Mouse (Mus musculus): ENCODE data around the gene Slc9a3r1.

The Slc9a3r1 gene

DNA sequence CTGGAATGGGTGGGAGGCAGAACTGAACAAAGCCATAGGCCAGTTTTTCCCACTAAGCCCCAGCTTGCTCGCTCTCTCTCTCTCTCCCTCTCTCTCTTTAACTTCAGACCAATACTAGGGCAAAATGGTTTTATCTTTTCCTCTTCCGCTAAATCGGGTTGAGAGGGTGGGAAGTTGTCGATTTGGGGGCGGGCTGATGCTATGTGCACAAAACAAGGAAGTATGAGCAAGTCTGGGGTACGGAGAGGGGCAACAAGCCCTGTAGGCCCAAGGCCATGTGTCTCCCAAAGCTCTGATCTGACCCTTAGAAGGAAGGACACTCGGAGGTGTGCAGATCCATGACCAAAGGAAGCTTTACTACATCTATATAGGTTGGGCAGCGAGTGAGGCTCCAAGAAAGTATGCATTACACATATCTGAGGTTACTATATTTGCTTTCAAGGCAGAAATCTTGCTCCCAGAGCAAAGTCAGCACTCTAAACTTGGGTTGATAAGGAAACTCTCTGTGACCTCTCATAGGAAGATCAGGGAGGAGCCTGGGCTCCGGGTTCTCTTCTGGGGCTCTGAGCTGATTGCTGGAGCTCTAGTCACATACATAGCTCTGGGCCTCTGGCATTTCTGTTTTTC lies 1.4 kb upstream of the Slc9a3r1 start:
- in situ Hi-C loops (cut with MseI, MboI) = loop anchor here in 1 of 2 experiments (5.0 kb wide), 1 partner anchor 101 kb away; no protein-coding TSS in a partner anchor

DNA sequence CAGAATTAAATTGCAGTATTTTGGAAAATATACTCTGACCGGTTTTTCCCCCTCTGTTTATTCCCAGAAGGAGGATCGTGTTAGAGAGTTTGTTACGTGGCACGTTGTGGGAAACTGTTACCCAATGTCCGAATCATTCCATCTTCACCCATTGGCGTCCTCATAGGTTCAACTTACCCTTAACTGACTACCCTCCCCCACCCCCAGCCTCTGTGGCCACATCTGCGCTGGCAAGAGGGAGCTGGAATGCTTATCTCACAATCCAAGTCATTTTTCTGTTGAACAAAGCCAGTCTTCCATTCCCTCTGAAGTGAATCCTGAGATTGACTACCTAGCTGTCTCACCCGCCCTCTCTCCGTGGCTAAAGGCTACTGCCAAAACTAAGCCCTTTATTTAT lies 938 bp upstream of the Slc9a3r1 start:
- in situ Hi-C loops (cut with MseI, MboI) = loop anchor here in 1 of 2 experiments (5.0 kb wide), 1 partner anchor 100 kb away; no protein-coding TSS in a partner anchor

DNA sequence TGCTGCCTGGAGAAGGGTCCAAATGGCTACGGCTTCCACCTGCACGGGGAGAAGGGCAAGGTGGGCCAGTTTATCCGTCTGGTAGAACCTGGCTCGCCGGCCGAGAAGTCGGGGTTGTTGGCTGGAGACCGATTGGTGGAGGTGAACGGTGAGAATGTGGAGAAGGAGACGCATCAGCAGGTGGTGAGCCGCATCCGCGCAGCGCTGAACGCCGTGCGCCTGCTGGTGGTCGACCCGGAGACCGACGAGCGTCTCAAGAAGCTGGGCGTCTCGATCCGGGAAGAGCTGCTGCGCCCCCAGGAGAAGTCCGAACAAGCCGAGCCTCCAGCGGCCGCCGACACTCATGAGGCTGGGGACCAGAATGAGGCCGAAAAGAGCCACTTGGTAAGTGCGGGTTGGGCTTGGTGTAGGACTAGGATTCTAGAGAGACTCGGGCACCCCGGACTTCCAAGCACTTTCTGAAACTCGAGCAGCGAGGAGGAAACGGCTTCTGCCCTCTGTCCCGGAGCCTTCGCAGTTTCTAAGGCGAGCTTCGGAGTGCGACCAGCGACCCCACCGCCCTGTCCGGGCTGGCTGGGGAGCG lies 518 bp downstream of the Slc9a3r1 start:
- in situ Hi-C loops (cut with MseI, MboI) = loop anchor here in 1 of 2 experiments (5.0 kb wide), 1 partner anchor 99 kb away; no protein-coding TSS in a partner anchor

DNA sequence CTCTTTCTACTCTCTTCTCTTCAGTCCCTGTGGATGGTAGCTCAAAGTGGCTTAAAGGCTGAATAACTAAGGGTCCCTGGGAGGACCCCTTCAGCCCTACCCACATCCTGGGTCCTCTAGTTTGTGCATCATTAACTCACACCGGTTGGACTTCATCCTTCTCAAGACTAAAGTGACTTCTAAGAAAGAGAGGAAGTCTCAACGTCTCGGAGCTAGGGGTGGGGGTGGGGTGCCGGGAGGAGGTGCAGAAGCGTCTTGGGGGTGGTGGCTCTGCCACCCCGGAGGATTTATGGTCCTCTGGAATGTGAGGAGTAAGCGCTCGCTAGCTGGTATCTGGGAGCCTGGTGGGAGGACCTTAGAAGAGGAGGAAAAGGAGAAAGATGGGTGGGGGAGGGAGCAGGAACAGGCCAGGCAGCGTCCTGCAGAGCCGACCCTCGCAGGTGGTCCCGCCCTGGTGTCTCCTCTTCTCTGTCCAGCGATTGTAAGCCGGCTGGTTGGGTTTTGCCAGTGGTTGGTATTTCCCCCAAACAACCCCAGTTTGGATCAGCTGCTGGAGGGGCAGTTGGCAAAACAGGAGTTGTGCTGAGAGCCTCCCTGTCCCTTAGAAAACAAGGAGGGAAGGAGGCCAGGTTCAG lies 1.3 kb downstream of the Slc9a3r1 start:
- in situ Hi-C loops (cut with MseI, MboI) = loop anchor here in 1 of 2 experiments (5.0 kb wide), 1 partner anchor 98 kb away; no protein-coding TSS in a partner anchor

DNA sequence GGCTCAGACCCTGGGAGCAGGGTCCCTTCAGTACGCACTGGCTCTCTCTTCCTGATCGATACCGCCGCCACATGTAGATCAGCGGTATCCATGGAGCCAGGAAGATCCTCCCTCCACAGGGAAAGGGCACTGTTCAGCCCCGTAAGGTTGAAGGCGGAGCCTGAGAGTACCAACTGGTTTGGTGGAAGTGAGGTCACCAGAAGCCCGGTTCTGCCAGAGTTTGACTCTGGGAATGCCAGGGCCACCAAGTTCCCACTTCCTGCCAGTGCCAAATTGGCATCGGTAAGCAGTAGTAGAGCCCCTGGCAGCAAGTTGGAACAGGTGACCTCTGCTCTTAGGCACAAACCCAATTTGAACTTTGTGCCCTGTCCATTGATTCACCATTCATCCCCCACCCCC lies 1.8 kb downstream of the Slc9a3r1 start:
- in situ Hi-C loops (cut with MseI, MboI) = loop anchor here in 1 of 2 experiments (5.0 kb wide), 1 partner anchor 97 kb away; no protein-coding TSS in a partner anchor

DNA sequence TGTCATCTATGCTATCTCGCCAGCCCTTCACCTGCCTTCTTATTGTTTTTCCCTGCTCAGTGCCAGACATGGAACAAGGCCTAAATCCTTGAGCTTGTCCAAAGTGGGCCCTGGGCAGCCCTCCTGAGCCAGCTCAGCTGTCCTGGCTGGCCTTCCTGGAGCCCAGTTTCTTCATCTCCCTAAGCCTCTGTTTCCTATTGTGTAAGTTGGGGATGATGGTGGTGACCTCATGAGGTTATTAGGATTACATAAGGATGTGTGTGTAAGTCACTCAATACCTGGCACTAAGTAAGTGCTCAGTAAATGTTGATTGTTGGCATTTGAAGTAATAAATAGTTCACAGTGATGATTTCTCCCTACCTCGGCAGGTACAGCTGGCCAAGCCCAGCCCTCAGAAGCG lies 3.6 kb downstream of the Slc9a3r1 start:
- in situ Hi-C loops (cut with MseI, MboI) = no loop called here

DNA sequence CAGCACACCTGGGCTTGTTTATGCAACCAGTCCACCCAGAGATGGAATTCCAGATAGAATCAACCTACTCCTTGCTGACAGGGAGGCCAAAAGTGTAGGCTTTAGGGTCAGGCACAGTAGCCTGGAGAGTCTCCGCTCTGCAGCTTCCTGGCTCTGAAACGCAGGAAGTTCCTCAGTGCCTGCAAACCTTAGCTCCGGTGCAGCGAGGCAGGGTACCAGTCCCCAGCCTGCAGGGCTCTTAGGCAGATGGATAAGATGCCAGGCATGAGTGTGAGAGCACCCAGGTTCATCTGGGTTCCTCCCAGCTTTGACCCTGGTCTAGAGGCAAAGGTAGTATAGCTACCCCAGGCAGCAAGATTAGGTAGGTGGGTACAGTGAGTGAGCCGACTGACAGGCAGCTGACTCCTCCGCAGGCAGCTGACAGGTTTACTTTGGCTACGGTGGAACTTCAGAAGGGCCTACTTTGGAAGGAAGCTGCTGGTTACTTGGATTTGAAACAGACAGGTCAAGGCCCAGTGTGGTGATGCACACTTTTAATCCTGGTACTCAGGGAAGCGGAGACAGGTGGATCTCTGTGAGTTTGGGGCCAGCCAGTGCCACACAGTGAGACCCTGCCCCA lies 4.6 kb downstream of the Slc9a3r1 start:
- in situ Hi-C loops (cut with MseI, MboI) = no loop called here

DNA sequence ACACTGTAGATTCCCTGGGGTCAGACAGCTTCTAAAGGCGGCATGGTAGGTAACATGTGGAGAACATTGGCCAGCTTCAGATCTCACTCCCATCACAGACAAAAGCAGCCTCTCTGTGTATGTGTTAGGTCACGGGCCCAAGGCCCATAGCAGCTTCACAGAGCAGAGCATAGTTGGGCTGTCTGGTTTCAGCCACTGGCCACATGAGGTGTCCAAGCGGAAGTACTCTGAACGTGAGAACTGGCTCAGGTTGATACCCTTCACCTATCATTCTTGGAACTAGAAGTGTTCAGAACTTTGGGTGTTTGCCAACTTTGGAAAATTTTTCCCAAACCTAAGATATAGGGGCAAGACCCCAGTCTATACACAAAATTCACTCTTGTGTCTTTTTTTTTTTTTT lies 6.3 kb downstream of the Slc9a3r1 start:
- in situ Hi-C loops (cut with MseI, MboI) = no loop called here

DNA sequence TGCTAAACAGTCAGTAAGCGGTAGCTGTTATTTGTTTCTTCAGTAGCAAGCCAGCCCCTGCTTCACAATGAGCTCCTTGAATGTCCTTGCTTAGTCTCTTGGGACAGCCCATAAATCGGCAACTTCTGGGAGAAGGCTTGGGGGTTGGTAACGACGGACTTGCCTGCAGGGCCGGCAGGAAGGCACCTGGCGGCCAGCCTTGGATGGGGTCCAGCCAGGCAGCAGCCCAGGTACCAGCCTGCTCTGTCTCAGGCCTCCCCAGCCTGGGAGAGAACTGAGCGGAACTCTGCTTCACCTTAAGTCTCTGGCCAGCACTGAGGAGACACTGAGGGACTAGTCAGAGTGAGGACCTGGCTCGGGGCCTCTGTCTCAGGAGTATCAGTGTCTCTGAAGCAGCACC lies 8.0 kb downstream of the Slc9a3r1 start:
- in situ Hi-C loops (cut with MseI, MboI) = no loop called here

DNA sequence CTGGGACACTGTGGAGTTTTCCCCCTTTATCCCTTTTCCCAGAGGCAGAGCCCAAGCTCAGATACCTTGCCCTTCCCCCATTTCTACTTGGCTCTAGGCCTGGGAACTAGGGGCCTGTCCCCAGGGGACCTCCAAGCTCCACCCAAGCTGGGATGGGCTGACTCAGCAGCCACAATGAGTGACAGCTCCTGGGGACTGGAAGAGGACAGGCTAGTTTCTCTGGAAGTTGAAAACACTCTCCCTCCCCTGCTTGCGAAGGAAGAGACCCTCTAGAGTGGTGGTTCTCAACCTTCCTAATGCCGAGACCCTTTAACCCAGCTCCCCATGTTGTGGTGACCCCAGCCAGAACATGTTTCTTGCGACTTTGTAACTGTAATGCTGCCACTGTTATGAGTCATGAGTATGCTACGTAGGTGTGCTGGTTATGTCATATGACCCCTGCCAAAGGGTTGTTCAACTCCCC lies 9.7 kb downstream of the Slc9a3r1 start:
- in situ Hi-C loops (cut with MseI, MboI) = no loop called here

DNA sequence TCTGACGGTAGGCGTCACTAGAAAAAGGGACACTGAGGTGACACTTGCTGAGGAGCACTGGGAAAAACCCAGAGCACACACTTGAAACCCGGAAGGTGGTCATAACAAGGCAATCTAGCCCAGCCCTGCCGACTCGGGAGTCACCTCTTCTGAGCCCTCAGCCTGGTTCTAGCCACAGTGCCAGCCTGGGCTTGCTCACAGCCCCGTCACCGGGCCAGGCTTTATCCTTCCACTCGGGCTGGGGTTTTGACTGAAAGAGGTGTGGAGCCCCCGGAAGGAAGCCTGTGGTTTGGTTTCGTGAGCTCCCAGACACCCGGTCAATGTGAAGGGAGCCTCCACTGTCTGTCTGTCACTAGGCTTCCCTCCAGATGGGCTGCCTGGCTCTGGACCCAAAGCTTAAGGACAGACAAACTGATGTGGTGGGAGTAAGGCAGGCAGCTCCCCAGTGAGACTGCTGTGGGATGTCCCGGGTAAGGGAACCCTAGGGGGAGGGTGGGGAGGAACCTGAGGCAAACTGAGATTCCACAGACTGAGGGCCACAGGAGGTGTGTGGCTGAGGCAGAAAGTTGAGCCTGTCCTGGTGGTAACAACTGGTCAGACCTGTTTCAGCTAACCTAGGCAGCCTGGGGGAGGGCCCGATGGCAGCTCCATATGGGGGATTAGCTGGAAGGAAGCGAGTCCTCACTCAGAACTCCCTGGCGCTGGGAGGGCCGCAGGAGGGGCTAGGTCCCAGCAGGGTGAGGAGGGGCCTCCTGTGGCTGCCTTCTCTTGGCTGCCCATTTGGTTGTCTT lies 10.6 kb downstream of the Slc9a3r1 start:
- in situ Hi-C loops (cut with MseI, MboI) = no loop called here

DNA sequence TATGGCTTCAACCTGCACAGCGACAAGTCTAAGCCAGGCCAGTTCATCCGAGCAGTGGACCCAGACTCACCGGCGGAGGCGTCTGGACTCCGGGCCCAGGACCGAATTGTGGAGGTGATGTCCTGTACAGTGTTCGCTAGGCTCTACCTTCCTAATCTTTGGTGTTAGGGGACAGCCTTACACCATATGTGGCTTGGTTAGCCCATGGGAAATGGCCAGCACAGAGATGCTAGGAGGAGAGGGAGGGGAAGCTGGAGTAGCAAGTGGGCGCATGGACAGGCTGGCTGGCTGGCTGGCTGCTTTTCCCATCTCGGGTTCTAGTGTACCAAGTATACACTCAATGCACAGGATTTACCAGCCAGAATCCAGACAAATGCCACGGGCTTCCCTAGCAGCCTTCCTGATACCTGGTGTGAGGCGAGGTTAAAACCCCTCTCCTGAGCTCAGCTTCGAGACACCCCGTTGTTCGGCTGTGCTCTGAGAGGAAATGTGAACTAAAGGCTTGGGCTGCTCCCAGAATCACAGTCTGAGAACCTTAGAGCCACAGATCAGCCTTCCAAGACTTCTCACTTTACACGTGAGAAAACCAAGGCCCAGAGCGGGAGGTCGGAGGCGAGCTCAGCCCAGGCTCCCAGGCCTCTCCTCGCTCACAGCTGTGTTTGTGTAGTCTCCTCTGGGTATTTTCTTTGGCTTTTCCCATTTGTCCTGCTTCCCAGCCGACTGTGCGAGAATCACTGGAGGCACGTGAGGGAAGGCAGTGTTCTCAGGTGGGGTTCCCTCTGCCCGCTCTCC lies 13.5 kb downstream of the Slc9a3r1 start:
- in situ Hi-C loops (cut with MseI, MboI) = no loop called here

DNA sequence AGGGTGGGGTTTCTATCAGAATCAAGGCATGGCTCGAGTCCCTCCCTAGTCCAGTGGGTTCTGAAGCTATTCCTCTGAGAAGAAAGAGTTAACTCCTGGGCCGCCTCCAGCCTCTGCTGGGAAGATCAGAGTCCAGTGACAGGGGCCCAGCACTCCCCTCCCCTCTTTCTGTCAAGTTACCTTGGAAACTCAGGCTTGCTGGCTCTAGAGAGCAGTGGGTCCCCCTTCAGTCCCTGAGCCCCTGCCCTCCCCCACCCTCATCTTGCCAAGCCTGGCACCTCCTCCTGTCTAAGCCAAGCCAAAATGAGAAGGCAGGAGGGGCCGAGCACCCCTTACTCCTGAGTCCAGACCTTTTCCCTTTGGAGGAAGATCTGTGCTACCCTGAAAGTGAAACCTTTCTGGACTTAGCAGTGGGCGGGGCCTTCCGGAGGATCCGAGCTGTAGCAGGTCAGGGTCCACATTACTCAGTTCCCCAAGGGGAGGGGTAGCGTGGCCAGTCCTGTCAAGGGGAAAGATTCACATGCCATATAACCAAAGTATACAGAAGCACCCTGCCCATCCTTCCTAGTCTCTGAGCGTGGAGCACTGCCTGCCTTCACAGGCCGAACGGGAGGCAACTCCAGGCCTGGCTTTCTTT lies 14.5 kb downstream of the Slc9a3r1 start:
- in situ Hi-C loops (cut with MseI, MboI) = no loop called here

DNA sequence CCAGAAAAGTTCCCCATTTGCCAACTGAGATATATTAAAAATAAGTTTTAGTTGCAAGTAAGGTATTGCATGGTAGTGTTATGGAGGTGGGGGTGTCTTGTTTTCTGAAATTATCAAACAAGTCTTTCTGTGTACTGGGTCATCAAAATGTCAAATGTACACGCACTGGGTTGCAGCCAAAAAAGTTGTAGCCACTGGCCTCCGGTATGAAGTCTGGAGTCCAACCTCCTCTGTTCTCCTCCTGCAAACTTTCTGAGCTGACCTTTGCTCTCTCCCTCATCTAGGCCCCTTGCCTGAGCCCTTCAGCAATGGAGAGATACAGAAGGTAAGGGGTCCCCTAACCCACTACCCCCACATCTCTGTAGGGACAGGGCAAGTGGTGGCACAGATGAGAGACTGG lies 15.6 kb downstream of the Slc9a3r1 start:
- in situ Hi-C loops (cut with MseI, MboI) = no loop called here

DNA sequence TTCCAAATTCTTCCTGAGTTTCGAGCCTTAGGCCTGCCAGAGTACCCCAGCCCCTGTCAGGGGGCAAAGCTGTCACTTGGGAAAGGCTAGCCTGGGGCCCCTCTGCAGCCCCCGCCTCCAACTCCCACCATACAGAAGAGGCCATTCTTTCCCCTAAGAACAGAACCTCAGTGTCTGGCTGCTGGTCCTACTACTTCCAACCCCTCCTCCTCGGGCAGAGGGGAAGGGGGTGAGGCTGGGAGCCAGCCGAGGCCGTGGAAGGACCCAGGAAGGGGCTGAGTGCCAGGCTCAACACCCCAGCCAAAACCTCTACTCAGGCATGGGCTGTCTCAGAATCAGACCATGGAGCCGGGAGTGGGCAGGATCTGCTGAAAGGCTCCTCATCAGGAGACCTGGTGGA lies 16.1 kb downstream of the Slc9a3r1 start:
- in situ Hi-C loops (cut with MseI, MboI) = no loop called here

DNA sequence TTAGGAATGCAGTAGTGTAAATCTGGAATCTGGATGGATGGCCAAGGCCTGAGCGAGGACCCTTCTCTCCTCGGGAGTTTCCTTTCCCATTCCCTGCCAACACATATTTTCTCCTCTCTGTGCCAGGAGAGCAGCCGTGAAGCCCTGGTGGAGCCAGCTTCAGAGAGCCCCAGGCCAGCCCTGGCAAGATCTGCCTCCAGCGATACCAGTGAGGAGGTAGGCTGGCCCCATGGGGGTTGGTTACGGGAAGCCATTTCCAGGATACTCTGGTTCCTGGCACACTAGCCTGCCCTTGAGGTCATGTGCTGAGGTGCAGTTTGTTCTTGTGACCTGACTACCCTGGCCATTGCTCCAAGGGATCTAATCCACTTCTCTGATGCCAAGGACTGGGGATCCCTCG lies 16.7 kb downstream of the Slc9a3r1 start:
- in situ Hi-C loops (cut with MseI, MboI) = no loop called here

DNA sequence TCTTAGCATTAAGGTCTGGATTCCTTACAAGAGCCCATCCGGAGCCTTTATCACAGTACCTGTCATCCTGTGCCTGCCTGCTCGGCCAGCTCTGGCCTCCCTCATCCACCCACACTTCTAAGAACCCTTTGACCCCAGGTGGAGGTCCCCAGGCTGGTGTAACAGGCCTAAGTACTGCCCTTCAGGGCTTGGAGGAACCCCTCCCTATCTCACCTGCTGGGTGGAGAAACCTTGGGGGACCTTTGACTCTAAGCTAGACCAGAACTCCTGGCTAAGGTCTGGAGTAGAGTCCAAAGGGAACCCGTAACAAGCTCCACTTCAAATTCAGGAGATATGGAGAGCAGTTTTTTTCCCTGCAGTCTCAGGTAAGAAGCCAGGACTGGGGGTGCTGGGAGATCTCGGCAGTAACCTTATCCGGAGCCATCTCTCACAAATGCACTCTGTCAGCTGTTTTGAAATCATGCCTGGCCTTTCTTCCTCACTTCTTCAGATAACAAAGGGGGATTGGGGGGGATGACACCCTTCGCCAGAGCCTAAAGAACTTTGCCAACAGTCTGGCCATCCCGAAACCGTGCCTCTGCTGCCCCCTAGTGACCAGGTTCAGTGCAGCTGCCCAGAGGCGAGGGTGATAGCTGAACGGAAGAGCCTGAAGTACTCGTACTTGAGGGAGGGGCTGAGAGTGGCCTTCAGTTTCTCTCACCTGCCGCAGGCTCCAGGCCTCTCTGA lies 18.9 kb downstream of the Slc9a3r1 start:
- in situ Hi-C loops (cut with MseI, MboI) = no loop called here

DNA sequence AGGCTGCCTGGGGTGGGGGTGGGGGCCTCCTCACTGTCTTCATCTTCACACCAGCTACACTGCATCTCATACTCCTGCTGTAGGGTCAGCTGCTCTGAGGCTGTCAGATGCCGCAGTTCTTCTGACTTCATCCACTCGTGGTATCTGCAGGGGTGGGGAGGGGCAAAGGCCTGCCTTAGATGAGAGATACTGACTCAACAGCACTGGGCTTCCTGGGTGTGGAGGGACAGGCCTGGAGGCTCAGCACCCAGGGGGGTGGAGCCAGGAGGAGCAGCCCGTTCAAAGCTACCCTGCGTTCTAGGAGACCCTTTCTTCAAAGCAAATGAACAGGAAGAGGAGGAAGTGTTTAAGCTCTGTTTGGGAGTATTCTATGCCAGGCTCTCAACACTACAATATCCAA lies 21.8 kb downstream of the Slc9a3r1 start:
- in situ Hi-C loops (cut with MseI, MboI) = no loop called here

DNA sequence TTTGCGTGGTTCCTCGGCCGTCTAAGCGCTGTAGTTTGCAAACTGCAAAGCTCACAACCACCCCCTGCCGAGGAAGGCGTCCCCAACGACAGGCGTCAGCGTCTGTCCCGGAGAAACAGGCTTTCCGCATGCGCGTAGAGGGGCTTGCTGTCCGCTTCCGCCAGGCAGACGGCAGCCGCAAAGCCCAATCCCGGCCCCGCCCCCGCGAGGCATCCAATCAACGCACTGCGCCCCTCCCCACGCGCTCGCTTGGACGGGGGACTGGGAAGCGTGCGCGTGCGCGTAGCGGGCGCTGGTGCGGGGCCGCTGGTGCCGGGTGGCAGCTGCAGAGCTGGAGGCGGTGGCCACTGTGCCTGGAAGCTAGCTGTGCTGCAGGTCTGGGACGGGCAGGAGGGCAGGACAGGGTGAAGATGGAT lies 24.1 kb downstream of the Slc9a3r1 start, which contains the start of gene Tmem104:
Gene Tmem104, plus strand, starts transcription at position 264 of the 416 bp plus-strand sequence.
- in situ Hi-C loops (cut with MseI, MboI) = no loop called here

Data from mouse trophoblast stem cell (cell line).